Mouse (Mus musculus): ENCODE data around the gene Harbi1.
A peak's percentile ranks its signal among the peaks of the same experiment; 100 is the strongest.

Harbi1 gene

GRCm38 (mm10) chr2:91710272-91711234 is at the start of gene Harbi1, which contains the start of gene Atg13:
Harbi1 (plus strand) TSS chr2:91710852.
Atg13 (minus strand) TSS chr2:91710576.
- DNase-seq (ENCODE audit: low spot score in 2 of 2) = peak; percentile 78 to 86

- DNase-seq (ENCODE audit: low spot score in 2 of 2) = no peak
These were observed 49.7 kb upstream of the Harbi1 start for GRCm38 (mm10) chr2:91660981-91661380.

- DNase-seq (ENCODE audit: low spot score in 2 of 2) = no peak
These were observed 45.9 kb upstream of the Harbi1 start for GRCm38 (mm10) chr2:91664780-91665179.

- no peak for DNase-seq (ENCODE audit: low spot score in 2 of 2)
These were observed 44.2 kb upstream of the Harbi1 start for GRCm38 (mm10) chr2:91666386-91666910.

- DNase-seq (ENCODE audit: low spot score in 2 of 2) = no peak
These were observed 42.9 kb upstream of the Harbi1 start for GRCm38 (mm10) chr2:91667747-91668146.

DNA sequence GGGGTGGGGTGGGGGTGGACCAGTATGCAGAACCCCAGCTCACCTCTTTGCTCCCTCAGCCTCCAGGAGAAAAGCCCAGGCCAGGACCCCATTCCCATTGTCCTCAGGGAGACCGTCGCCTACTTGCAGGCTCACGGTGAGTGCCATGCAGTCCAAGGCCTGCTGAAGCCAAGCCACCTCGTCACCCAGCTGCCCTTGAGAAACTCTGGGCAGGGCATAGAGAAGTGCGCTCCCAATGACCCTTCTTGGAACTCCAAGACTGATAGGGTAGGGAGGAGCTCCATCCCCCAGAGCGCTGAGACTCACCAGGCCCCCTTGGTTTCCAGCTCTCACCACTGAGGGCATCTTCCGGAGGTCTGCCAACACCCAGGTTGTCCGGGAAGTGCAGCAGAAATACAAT is 41.3 kb upstream of the Harbi1 start:
- DNase-seq (ENCODE audit: low spot score in 2 of 2) = no peak

- no peak for DNase-seq (ENCODE audit: low spot score in 2 of 2)
These were observed 40.6 kb upstream of the Harbi1 start for GRCm38 (mm10) chr2:91670038-91670437.

- no peak for DNase-seq (ENCODE audit: low spot score in 2 of 2)
These were observed 37.1 kb upstream of the Harbi1 start for GRCm38 (mm10) chr2:91673587-91673986.

- DNase-seq (ENCODE audit: low spot score in 2 of 2) = no peak
These were observed 35.8 kb upstream of the Harbi1 start for GRCm38 (mm10) chr2:91674895-91675294.

- no peak for DNase-seq (ENCODE audit: low spot score in 2 of 2)
These were observed 34.2 kb upstream of the Harbi1 start for GRCm38 (mm10) chr2:91676420-91676819.

- no peak for DNase-seq (ENCODE audit: low spot score in 2 of 2)
These were observed 33.7 kb upstream of the Harbi1 start for GRCm38 (mm10) chr2:91676961-91677360.

DNA sequence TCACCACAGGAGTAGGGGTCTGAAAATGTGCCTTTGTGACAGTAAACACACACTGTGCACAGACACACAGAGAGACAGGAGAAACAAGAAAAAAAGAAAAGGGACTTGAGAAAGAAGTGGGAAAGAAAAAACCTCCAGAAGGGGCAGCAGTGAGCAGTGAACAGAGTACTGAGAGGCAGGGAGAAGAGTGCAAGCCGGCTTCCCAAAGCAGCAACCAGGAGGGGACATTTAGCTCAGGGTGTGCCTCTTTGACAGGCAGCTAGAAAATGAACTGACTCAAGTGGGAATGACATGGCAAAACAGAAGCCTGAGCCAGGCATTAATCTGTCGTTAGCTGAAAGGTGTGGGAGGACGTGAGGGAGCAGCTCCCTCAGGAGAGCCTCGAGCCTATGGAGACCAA is 27.8 kb upstream of the Harbi1 start:
- DNase-seq (ENCODE audit: low spot score in 2 of 2) = peak in 1 of 2 experiments; percentile 55

GRCm38 (mm10) chr2:91683919-91684318 is 26.7 kb upstream of the Harbi1 start:
- no peak for DNase-seq (ENCODE audit: low spot score in 2 of 2)

GRCm38 (mm10) chr2:91689452-91689851 is 21.2 kb upstream of the Harbi1 start:
- DNase-seq (ENCODE audit: low spot score in 2 of 2) = no peak

DNA sequence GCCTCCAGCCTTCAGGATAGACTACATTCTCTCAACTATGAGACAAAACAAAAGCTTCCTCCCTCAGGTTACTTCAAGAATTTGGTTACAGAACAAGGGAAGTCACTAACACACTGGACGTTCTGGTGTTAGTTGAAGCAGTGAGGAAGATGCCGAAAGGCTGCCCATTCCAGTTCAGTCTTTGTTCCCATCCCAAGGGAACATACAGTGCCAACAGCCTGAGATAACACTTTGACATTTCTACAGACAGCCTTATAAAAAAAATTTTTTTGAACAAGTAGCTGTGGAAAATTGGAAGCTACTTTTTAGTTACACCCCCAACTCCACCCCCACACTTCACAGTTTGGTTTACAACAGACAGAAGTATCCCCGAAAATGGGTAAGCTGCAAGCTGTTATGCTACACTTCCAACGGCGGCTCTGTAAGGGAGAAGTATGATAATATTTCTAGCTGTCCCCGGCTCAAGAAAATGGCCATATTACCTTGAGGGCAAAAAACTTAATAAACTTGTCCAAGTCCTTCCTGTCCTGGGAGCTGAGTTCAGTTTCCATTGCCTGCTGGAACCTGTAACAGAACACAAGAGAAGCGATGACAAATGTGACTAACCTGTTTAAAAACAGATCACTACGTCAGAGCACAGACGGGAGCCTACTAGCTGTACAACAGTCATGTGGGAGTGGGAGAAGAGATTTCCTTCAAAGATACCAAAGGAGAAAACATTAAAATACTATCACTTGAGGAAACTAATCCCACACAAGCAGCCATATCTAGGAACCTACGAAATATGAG is 15.0 kb upstream of the Harbi1 start:
- no peak for DNase-seq (ENCODE audit: low spot score in 2 of 2)

DNA sequence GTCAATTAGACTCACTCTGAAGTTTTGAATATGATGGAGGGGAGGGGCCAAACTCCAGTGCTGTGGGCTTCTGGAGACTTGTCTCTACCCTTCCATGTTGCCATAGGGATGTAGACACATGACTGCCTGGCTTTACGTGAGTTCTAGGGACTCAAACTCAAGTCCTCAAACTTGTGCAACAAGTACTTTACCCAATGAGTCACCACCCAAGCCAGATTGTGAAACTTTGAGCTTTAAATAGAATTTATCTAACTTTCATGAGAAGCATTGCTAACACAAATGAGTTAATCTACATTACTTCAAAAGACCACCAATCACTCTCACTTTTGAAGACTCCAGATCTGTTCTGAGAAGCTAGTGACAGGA is 14.4 kb upstream of the Harbi1 start:
- no peak for DNase-seq (ENCODE audit: low spot score in 2 of 2)

DNA sequence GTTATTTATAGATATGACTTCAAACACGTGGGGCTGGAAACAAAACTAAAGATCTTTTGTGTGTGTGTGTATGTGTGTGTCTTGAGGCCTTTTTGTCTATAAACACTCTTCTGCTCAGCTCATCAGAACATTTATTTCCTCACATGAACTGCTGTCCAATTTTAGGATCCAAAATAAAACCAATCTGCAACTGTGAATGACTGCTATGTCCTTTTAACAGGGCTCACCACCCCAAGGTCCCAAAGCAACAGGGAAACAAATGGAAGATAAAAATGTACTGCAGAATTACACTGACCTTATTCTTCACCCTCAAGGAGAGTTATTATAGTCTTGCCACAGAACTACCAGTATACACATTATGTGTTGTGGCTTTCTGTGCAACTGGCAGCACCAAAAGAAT is 11.4 kb upstream of the Harbi1 start:
- DNase-seq (ENCODE audit: low spot score in 2 of 2) = no peak

GRCm38 (mm10) chr2:91701366-91701765 is 9.3 kb upstream of the Harbi1 start:
- DNase-seq (ENCODE audit: low spot score in 2 of 2) = no peak

DNA sequence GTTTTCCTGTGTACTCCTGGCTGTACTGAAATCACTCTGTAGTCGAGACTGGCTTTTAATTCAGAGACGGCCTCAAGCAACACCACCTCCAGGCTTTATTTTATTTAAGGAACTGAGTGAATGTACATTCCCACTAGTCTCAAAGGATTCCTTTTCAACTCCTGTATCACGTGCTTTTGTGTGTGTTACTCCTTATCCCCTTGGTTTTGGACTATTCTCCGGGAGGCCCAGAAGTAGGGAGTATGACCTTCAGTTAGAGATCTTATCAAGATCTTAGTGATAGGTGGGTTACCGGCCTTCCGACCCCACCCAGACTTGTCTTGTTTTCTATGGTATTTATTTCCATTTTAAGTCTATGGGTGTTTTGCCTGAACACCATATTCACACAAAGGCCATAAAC is 4.9 kb upstream of the Harbi1 start:
- DNase-seq (ENCODE audit: low spot score in 2 of 2) = no peak

DNA sequence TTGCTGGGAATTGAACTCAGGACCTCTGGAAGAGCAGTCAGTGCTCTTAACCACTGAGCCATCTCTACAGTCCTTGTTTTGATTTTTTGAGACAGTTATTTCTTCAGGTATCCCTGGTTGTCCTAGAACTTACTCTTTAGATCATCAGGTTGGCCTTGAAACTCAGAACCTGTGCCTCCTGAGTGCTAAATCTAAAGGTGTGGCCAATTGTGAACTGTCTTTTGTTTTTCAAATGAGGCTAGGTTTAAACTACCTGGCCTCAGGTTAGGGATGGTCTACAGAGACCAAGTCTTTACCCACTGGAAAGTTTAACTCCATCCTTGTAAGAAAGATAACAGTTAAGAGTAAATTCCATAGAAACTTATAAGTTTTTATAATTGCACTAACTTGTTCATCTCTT is 4.2 kb upstream of the Harbi1 start:
- no peak for DNase-seq (ENCODE audit: low spot score in 2 of 2)

DNA sequence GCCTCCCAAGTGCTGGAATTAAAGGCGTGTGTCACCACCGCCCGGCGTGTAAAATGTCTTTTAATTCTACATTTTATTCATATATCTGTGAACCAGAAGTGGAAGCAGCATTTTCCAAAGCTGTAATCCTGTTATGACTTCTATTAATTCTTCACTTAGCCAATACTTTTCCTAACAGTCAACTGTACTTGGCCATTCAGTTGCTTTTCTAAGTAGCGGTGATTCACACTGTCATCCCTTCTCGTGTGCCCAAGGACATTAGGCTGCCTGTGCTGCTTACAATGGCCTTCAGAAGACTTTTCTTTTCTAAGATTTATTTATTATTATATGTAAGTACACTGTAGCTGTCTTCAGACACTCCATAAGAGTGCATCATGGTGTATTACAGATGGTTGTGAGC is 2.3 kb upstream of the Harbi1 start:
- DNase-seq (ENCODE audit: low spot score in 2 of 2) = no peak

DNA sequence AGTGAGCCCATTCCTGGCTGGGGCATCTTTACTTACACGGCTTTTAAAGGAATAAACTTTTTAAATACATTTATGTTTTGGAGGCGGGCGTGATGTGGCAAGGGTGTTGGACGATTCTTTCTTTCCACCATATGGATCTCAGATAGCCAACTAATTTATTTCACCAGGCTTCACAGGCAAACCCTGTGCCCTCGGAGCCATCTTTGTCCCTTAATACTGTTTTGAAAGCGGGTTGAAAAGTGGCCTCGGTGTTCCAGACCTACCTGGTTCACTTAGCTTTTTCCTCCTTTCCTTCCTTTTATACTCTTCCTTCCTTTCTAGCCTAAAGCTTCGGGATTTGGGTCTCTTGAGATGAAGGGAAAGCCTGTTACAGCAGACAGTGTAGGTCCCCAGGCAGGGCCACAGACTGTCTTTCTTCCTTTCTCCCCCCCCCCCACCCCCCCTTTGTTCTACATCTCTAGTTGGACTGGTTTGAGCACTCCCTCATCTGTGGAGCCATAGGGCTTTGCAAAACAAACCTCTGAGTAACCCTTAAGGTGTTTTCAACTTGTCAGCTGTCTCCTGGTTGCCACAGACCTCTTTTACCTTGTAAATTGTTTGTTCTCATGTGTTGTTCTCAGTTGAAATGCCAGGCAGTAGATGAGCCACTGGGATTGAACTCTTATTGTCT is 739 bp downstream of the Harbi1 start:
- DNase-seq (ENCODE audit: low spot score in 2 of 2) = no peak
